Mouse (Mus musculus): ENCODE data around the gene Lamtor2.

DNA sequence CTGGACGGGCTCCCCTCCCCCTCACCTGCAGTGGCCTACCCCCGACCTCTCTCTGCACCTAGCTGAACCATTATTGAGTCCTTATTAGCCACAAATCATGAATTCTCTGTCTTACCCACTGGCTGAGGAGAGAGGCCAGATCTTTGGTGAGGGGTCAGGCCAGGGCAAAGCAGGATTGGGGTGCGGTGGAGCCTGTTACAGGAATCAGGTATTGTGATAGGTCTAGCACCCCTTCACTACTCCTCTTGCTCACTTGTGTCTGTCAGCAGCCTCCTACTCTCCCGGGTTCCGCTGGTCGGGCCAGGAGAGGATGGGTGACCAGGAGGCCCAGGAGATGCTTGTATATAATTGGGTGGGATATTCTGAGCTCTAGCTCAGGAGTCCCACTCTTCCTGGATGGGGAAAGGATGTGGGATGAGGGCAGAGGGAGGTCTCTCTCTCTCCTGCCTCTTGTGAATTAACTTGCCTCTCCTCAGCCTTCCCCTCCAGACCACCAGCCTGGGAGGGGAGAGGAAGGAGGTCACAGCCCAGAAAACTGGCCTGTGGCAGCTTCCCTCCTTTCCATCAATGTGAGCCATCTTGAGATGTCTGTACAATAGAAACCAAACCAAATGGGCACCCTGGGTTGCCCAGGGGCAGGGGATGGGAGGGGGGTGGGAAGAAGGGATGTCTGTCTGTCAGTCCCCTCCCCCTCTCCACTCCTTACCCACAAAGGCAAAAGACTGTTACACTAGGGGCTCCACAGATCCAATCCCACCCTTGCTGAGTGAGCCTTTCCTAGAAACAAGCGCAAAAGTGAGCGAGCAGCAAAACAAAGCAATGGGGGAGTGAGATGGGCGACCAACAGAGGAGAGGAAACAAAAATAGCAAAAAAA lies 14.4 kb downstream of the Lamtor2 start:
- TF ChIP-seq CTCF (IDR thresholded peaks at IDR 0.05; ENCODE audit: extremely low read depth, insufficient read depth, low read length) = no peak
- no peak for TF ChIP-seq POLR2A (IDR thresholded peaks at IDR 0.05; ENCODE audit: extremely low read depth, insufficient read depth, low read length)

All from cortical plate, adult 2 months (tissue).